Comparison of ENCODE assay signal across 26 mouse cellular contexts in the genomic region with DNA sequence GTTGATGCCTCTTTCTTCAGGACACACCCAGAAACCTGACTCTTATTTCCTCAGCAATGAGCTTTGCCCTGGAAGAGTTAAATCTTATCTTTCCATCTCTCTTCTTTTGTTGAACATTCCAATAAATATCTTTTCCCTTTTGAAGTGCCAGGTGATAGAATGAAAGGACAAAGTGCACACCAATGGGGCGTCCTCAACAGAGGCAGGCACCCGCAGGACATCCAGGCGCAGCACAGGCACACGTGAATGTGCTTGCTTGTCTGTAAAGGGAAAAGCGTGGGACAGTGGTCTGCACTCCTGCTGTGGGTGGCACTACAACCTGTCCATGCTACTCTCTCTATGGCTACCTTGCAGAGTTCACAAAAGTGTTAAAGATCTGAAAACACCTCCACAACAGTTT. TPM values are rescaled to one million over a fixed set of nuclear protein-coding genes. Genes with fewer than 3 reads are reported as not detected.
"Had no signal": no experiment of that assay in that cellular context is flagged by ENCODE, and none has a peak within 500 bp of the region (broad histone marks: within the 10 kb centered on the region; RNA-seq: fewer than 3 reads in every experiment).

No protein-coding gene starts in this region.

- H3K4me3 ChIP-seq: liver, embryonic 13.5 days; liver, embryonic 15.5 days; lung, embryonic 15.5 days; midbrain, embryonic 13.5 days; midbrain, embryonic 15.5 days; neural tube, embryonic 12.5 days; stomach, embryonic 15.5 days had no signal

- DNase-seq: liver, embryonic 13.5 days; liver, postnatal 0 days; lung, adult 2 months; lung, postnatal 14 days; lung, postnatal 36 days; right cerebral cortex, postnatal 14 days; right cerebral cortex, postnatal 4 days; thymus, adult 2 months; thymus, postnatal 25 days; thymus, postnatal 4 days had no signal

- H3K9ac ChIP-seq: liver, embryonic 13.5 days; liver, embryonic 15.5 days; liver, postnatal 0 days; lung, embryonic 15.5 days; midbrain, embryonic 13.5 days; midbrain, embryonic 15.5 days; neural tube, embryonic 12.5 days; stomach, embryonic 15.5 days had no signal

- H3K4me2 ChIP-seq: liver, embryonic 13.5 days; liver, embryonic 15.5 days; lung, embryonic 15.5 days; midbrain, embryonic 11.5 days; midbrain, embryonic 13.5 days; midbrain, embryonic 15.5 days; neural tube, embryonic 12.5 days; stomach, embryonic 15.5 days had no signal

- H3K27me3 ChIP-seq: liver, embryonic 13.5 days; liver, embryonic 15.5 days; lung, embryonic 15.5 days; midbrain, embryonic 13.5 days; midbrain, embryonic 15.5 days; neural tube, embryonic 12.5 days; stomach, embryonic 15.5 days had no signal

- H3K9me3 ChIP-seq: liver, embryonic 13.5 days; liver, embryonic 15.5 days; lung, embryonic 15.5 days; midbrain, embryonic 13.5 days; midbrain, embryonic 15.5 days; neural tube, embryonic 12.5 days; stomach, embryonic 15.5 days had no signal

- ATAC-seq: liver, postnatal 0 days; lung, postnatal 0 days; midbrain, embryonic 13.5 days; midbrain, embryonic 15.5 days had no signal

- H3K27ac ChIP-seq: liver, embryonic 13.5 days; liver, embryonic 15.5 days; lung, embryonic 15.5 days; macrophage; midbrain, embryonic 13.5 days; midbrain, embryonic 15.5 days; neural tube, embryonic 12.5 days; stomach, embryonic 15.5 days had no signal

RNA-seq across cellular contexts. Expression of gene Zc2hc1b, which starts 12.1 kb away (rescaled TPM):
- total RNA-seq: megakaryocyte progenitor cell, adult 5-6 weeks; midbrain, postnatal 0 days; monocyte, adult 5-6 weeks; neutrophil, adult 5-6 weeks had no signal
- polyA plus RNA-seq: liver, embryonic 13.5 days; liver, embryonic 15.5 days; liver, postnatal 0 days; lung, adult 2 months; lung, embryonic 15.5 days; lung, postnatal 0 days; macrophage; midbrain, embryonic 11.5 days; midbrain, embryonic 13.5 days; midbrain, embryonic 15.5 days; midbrain, postnatal 0 days; neural tube, embryonic 12.5 days; neural tube, embryonic 14.5 days; spleen, adult 2 months; stomach, embryonic 15.5 days; thymus, adult 2 months; urinary bladder, adult 2 months had no signal
